Mouse (Mus musculus) C2C12 (cell line): ENCODE measurements around the gene Smap1.

Experiments used
- CTCF ChIP-seq: IDR thresholded peaks from one replicate; pipeline ENCODE4 v1.5.1; 2011; ENCODE audit not compliant: control insufficient read depth, insufficient read depth, insufficient read length
- MAX ChIP-seq: IDR thresholded peaks from one replicate; pipeline ENCODE4 v1.6.1; 2011; ENCODE audit warnings: mild to moderate bottlenecking, control low read depth
- MYOG ChIP-seq: IDR thresholded peaks from one replicate; pipeline ENCODE4 v1.6.1; 2011; ENCODE audit not compliant: control insufficient read depth, insufficient read length; ENCODE audit errors: extremely low read depth
- USF1 ChIP-seq: IDR thresholded peaks from one replicate; pipeline ENCODE4 v1.6.1; 2011; ENCODE audit warnings: low read depth, mild to moderate bottlenecking, control low read depth, moderate library complexity

GRCm38 (mm10) chr1:23922530-23922884 lies 390 bp upstream of the Smap1 start:
- TF ChIP-seq CTCF (no peak), MAX (no peak), MYOG (no peak), USF1 (no peak)
